Mouse (Mus musculus): ENCODE measurements around the gene Ece1.

Gene Ece1

DNA sequence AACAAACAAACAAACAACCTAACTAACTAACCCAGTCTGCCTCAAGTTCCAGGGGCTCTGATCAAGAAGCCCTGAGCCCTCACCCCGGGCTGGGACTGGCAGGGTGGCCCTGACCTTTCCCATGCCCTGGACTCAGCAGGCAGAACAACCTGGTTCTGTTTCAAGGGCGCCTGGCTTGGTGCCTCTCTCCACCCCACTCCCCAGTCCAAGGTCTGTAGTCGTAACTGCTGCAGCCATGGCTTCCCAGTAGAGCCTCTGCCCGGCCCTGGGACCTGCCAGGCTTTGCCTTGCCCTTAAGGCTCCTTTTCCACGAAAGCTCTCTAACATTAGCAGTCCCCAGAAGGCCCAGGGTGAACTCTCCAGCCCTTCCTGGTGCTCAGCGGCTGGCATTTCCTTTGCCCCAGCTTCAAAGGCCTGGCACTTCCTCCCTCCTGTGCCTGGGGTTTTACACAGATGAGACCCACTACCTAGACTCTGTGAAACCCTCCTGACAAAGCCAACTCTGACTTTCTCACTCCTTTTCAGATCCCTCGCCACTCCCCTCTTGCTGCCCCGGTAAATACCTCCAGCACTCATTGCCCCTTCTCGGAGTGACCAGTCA, 6.2 kb upstream of the Ece1 start:
- peak; percentile 57 for DNase-seq (ENCODE audit: low read depth)

DNA sequence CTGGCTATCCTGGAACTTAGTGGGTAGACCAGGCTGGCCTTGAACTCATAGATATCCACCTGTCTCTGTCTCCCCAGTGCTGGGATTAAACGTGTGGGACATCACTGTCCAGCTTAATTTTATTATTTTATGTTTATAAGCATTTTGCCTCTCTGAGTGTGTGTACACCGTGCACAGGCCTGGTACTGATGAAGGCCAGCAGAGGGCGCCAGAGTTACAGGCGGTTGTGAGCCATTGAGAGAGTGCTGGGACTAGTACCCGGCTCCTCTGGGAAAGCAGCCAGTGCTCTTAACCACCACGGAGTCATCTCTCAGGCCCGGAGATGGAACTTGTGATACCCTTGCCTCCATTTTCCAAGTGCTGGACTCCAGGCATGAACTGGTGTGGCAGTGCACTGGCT, 4.9 kb upstream of the Ece1 start:
- DNase-seq (ENCODE audit: low read depth) = peak; percentile 78

DNA sequence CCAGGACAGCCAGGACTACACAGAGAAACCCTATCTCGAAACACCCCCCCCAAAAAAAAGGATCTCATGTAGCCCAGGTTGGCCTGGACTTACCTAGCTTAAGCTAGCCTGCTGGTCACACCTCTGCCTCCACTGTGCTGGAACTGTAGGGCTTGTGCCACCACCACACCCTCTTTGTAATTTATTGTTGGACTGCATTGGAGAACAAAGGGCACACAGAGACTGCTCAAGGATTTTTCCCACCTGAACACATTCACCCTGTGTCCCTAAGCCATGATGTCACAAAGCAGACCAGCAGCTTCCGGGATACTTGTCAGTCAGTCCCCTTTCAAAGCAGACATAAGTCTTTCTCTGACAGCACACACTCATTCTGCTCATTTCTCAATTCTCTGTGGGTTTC, 3.7 kb upstream of the Ece1 start:
- no peak for DNase-seq (ENCODE audit: low read depth)

DNA sequence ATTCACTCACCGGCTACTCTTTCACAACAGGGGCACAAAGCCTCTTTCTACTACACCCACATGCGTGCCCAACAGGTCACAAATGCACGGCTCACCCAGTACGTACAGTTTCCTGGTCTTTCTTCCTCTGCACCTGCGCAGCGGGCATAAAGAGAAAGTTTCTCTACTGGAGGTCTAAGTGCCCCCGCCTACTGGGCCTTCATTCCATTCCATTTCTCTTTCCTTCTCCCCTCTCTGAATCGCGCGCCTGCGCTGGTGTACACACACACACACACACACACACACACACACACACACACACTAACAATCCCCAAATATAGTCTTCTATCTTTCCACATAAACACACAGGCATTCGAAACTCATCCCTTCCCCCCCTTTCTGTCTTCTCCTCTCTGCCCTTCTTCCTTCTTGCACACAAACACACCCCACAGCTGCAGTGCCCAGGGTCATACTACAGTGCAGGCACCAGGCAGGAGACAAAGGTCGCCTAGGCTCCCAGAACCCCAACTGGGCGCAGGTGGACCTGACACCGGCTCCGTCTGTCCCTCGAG, 501 bp upstream of the Ece1 start:
- DNase-seq (ENCODE audit: low read depth) = peak; percentile 85

DNA sequence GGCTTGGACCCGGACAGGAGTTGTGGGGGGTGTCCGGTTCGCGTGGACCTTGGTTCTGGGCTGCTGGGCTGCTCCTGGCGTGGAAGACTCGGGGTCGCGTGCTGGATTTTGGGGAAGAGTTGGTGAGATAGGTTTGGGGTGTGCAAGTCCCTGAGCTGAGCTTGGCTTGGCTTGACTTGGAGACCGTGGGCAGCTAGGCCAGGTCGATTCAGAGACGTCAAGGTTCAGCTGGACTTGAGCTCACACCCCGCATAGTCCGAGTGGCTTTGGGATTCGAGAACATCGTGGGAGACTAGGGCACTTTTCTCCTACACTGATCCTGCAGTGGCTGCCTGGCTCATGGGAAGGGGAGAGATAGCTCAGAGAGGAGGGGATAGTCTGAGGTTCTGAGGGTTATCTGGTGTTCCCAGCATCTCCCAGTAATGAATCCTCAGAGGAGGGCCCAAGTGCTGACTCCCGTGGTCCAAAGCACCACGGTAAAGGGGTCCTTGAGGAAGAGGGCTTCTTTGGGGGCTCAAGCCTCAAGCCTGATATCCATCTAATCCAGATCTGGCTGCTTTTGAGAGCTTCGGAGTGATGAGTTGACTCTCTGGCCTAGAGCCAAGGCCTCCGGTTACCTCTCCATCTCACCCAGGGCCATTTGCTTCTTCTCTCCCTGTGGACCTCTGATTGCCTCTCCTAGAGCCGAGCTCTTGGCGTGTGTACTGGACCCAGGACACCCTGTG, 641 bp downstream of the Ece1 start:
- no peak for DNase-seq (ENCODE audit: low read depth)

DNA sequence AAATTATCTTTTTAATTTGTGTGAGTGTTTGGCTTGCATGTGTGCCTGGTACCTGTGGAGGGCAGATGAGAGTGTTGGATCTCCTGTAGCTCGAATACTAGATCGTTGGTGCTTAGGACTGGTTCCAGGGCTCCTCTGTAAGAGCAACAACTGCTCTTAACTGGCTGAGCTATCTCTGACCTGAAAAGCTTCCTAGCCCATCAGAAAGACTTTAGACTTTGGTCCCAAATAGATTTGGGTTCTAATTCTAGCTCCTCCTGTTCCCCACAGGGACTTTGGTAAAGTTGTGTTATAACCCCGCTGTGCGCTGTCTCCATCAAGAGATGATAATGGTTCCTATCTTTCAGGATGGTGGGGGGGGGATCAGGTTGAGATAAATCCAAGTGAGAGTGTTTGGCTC, 2.0 kb downstream of the Ece1 start:
- DNase-seq (ENCODE audit: low read depth) = no peak

DNA sequence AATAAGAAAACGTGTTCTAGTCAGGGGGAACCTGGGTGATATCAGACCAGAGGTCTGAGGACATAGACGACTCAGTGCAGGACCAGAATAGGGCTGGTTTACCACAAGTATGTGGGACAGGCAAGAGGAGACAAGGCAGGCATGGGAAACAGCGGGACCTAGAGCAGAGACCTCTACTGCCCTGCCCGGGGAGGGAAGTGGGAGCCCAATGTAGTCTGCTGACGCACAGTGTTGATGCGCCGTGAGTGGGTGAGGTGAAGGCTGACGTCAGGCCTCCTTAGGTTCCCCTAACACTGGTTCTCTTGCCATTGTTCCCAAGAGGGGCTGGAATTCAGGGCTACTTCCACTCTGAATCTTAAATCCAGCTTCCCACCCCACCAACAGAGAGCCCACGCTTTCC, 2.7 kb downstream of the Ece1 start:
- DNase-seq (ENCODE audit: low read depth) = no peak

DNA sequence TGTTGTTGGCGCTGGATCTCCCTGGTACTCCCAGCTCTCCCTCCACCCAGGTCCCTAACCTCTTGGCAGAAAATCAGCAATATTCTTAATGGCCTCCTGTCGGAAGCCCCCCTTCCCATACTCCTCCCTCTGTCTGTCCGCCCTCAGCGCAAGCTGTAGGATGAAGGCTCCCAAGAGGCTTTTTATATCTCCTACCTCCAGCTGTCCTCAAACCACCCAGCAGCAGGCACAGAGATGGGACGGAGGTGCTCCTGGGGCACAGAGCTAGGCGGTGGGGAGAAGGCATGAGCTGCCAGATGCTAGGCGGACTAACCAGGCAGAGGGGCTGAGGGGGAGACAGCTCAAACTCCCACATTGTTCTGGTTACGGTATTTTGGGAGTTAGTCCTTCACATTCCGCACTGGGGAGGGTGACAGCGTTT, 3.2 kb downstream of the Ece1 start:
- DNase-seq (ENCODE audit: low read depth) = no peak

DNA sequence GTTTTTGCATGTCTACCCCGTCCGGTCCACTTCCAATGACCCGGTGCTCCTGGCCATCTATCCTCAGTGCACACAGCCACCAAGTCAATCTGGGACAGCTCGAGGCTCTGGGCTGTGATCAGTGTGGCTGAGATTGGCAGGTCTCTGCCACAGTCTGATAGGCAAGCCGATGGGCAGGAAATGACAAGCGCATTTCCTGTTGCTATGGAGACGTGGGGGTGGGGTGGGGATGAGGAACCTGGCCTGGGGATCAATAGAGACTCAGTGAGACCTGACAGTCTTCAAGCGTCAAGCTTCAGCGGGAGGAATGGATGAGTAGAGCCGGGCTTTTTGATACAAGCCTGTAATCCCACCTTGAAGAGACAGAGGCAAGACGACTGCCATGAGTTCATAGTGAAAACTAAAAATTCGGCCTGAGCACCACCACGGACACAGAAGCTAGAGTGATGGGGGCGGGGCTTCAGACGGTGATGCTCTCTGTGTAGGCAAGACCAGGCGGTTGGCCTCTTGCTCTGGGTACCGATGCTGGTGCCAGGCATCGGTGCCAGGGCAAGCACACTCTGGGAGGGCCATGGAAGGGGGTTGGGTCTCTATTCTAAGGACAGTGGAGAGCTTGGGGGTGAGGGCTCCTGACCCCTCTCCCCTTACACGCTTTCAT, 4.3 kb downstream of the Ece1 start:
- peak; percentile 87 for DNase-seq (ENCODE audit: low read depth)

DNA sequence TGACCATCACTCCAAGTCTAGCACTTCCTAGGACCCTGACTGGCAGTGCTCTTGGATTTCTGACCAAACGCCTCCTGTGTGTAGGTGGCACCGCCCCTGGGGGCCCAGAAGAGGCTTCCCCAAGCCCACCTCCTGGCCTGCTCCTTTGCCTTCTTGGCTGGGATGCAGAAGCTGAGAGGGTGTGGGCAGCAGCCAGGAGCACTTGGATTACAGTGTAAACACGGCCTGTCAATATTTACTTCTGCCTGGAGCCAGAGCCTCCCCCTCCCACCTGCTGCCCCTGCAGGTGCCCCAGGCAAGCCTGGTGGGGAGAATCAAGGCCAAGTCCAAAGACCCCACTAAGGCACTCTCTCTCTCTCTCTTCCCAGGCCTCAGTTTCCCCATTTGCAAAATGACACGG, 5.2 kb downstream of the Ece1 start:
- no peak for DNase-seq (ENCODE audit: low read depth)

DNA sequence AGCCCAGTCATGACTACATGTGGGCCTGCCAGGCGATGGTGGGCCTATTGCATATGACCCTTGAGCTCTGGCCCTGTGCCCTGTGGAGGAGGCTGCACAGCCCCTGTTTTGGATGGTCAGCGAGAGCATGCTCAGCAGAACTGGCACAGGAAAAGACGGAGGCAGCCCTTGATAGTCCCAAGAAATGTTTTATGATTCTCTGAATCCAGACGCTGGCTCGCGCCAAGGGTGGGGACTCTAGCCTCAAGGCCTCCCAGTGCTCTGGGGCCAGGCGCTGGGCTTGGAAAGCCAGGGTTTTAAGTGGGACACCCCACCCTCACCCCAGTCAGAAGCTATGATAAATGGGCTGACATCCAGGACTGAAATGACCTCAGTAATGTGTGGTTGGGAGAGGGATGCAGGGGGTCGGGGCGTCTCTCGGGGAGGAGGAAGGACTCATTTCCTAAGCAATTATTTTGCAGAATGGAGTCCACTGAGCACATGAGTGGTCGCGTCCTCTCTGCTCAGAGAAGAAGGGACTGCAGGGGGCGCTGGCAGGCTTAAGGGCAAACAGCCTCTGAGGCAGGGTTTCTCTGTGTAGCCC, 5.7 kb downstream of the Ece1 start:
- no peak for DNase-seq (ENCODE audit: low read depth)

DNA sequence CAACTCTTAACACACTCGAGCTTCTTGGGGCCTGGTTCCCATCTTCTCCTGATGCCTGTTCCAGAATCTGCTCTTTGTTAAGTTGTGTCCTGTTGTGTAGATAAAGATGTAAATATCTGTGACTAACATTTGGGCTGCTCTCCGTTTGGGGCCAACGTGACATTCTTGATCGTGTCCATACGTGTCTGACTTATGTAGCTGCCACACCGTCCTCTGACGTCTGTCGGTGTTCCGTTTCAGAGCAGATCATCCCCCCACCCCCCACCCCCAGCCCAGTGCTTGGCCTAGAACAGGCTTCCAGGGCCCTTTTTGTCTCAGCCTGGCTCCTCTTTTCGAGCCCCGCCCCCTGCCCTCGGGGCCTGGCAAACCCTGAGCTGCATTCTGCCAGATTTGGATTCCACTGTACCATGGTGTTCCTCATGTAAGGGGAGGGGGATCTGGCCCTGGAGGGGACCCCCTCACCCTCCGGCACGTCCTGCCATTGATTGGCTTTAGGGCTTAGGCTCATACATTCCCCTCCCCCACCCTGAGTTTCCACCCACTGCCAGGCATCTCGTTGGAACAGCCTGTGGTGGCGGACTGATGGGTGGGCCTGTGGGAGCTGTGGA, 7.7 kb downstream of the Ece1 start:
- DNase-seq (ENCODE audit: low read depth) = no peak

DNA sequence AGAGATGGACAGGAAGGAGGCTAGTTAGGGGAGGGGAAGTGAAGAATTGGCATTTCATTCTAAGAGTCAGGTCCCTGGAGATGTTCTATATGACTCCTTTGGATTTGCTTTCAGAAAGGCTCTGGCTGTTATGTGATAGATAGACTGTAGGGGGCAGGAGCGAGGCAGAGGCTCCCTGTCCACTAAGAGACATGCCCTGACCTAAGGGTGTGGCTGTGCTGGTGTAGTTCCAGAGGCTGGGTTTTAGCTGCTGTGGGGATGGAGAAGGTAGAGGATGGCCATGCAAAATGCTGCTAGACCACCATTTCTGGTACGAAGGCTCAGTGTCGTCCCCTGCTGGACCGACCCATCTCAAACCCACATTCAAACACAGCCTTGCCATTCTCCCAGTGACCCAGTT, 8.9 kb downstream of the Ece1 start:
- no peak for DNase-seq (ENCODE audit: low read depth)

DNA sequence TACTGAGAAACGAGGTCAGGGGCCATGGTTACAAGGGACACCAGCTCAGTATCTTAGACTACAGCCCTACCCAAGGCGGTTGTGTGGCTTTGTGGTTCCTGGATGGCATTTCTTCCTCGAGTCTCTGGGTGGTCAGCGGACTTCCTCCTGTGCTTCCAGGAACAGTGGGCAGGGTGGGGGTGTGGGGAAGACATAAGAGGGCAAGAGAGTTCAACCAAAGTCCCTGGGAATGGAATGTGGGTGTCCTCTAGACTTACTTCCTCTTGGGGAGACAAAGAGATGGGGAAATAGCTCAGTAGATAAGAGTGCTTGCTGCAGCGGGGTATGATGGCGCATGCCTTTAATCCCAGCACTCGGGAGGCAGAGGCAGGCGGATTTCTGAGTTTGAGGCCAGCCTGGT, 9.4 kb downstream of the Ece1 start:
- DNase-seq (ENCODE audit: low read depth) = no peak

DNA sequence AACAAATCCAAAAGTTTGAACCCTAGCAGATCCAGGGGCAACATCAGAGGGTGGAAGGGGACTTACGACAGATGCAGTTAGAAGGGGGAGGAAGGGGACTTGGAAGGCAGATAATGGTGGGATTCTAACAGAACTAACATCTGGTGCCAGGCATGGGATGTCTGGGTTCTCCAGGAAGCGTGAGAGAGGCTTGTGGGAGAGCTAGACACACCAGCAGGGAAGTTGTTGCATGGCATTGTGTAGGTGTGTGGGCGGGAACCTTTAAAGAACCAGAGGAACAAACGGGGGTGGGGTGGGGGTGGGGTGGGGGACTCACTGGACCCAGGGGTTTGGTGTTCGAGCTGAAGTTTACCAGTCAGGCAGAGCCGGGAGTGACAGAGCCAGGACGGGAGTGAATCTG, 12.3 kb downstream of the Ece1 start:
- no peak for DNase-seq (ENCODE audit: low read depth)

DNA sequence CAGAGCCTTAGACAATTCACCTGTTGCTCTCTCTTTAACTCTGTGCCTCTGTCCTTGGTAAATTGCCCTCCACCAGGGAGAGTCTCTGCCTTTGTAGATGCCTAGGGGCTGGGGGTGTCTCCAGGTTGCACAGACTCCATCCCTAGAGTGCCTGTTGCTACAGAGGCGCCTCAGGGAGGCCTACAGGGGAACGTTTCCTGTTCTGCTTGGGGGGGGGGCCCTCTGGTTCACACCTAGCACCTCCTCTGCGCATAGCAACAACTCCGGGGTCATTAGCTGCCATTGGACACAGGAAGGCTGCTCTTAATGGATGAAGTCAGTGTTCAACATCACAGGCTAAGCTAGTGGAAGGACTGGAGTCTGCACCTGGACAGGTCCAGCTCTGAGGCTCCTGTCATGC, 12.8 kb downstream of the Ece1 start:
- DNase-seq (ENCODE audit: low read depth) = no peak

DNA sequence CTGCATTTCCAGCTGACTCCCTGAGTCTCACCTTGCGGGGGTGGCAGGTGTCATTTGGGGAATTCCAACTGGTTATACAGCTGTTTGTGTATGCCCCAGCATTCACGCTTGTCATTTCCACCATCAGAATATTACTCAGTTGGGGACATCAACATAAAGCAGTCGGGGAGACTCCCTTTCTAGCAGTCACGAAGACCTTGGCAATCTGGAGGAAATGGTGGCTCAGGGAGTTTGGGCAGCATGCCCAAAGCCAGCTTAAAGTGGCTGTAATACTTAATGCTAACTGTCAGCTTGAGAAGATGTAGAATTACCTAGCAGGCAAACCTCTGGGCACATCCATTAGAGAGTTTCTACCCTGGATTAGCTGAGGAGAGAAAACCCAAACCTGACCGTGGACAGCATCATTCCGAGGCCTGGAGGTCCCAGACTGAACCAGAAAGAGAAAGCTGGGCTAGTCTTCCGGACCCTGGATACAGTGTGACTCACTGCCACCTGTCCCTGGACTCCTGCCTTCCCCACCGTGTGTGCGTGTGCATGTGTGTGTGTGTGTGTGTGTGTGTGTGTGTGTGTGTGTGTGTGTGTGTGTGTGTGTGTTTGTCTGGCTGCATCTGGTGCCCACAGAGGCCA, 13.5 kb downstream of the Ece1 start:
- DNase-seq (ENCODE audit: low read depth) = no peak

DNA sequence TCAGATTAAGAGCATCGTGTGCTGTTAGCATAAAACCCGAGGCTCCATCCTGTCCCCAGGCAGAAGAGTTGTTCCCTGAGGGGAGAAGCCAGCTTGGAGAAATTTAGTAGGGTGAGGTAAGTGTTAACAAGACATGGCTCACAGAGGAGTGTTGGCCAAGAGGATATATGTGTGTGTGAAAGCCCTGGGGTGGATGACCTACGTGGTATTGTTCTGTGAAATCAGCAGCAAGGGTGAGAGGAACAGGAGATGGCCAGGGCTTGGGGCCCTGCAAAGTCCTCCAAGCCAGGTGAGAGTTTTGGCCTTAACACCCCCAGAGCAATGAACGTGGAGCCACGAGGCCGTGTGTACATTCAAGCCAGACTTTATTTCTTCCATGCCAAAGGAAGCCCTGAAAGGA, 14.8 kb downstream of the Ece1 start:
- DNase-seq (ENCODE audit: low read depth) = no peak

DNA sequence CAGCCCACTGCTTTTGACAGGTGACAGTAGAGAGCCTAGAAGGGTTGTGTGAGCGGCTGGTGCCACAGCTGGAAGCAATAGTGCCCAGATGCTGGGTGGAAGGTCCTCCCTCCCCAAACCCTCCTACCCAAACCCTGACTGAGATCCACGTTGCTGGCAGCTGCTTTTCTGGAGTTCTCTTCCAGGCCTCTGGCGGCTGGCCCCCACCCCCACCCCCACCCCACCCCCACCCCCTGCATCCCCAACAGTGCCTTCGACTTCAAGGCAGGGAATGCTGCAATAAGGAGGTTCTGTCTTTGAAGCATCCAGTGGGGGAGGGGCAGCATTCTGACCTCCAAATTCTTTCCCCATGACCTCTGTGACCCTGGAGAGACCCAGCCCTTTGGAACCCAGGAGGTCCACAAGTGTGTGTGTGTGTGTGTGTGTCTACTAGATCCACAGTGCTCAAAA, 15.4 kb downstream of the Ece1 start:
- no peak for DNase-seq (ENCODE audit: low read depth)

DNA sequence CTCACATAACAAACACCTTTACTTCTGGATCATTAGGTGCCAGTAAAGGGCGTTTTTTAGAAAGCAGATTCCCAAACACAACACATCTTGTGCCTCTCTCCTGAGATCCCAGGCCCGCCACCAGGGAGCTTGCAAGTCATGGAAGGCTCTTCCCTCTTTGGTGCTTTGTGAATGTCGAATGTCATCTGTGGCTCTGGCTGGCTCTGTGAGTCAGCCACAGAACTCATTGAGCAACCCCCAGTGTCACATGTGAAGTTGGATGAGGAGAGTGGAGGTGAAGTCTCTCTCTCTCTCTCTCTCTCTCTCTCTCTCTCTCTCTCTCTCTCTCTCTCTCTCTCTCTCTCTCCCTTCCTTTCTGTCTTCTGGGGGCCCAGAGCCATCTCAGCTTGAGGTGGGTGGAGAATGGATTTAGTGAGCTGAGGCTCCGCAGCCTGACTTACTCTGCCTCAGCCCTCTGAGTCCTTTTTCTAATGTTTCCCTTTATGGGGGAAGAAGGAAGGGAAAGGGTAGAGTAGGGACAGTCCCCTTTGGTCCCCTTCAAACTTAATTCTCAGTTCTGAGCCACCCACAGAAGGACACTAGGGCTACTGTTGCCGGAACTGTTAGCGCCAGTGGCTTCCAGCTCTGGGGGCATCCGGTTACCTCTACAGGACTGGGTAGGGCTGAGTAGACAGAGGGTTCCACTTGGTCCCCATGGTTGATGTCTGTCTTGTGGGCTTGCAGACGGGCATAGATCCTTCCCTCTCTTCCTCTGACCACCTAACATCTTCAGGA, 17.5 kb downstream of the Ece1 start:
- no peak for DNase-seq (ENCODE audit: low read depth)

DNA sequence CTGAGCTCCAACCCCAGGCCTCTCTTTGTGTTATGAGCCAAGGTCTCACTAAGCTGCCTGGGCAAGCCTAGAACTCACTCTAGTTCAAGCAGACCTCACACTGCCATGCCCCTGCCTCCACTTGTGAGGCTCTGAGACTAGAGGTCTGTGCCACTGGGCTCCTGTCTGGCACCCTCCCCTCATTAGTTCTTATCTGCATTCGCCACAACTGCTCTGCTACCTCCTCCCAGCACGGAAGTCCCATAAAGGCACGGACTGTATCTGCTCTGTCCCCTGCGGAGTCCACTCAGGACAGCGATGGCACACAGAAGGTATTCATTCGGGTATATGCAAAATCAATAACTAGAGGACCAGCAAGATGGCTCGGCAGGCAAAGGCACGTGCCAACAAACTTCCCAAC, 19.4 kb downstream of the Ece1 start:
- DNase-seq (ENCODE audit: low read depth) = no peak

All from naive thymus-derived CD4-positive, alpha-beta T cell, adult 2 months (primary cell).